Comparison of ENCODE assay signal across 16 mouse cellular contexts in the genomic region with DNA sequence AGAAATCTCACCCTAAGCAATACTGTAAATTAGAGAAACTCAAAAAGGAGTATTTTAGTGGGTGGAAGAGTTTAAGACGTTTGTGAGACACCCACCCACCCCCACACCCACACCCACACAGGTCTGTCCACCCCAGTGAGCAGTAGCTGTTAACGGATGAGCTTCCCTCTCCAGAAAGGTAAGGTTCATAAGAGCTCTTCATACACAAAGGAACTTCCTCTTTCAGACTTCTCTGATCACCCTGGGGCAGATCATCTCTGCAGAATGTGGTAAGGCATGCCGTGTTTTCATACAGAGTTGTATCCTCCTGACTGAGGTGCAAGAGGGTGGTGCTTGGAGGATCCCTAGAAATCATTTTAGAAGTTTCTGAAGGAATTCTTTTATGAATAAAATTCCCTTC.
DNase-seq lines count a peak whose midpoint lies in the region; ATAC-seq lines count a peak whose summit lies in the region.
"Had no signal": no experiment of that assay in that cellular context is flagged by ENCODE, and none has a peak within 500 bp of the region (broad histone marks: within the 10 kb centered on the region; RNA-seq: fewer than 3 reads in every experiment).

No protein-coding gene starts in this region.

- H3K4me1 ChIP-seq in heart, embryonic 10.5 days = peaks cover 66% of the 10 kb centered on the region
- H3K4me1 ChIP-seq in heart, embryonic 11.5 days (ENCODE audit: control insufficient read depth, insufficient read depth, low read length) = peaks cover 53% of the 10 kb centered on the region
- H3K4me1 ChIP-seq in limb, embryonic 15.5 days = peaks cover 4% of the 10 kb centered on the region; the same call in 1 of the 2 replicates
- H3K4me1 ChIP-seq in limb, embryonic 10.5 days = peaks cover 14% of the 10 kb centered on the region
- H3K4me1 ChIP-seq: midbrain, embryonic 12.5 days had no signal

- H3K36me3 ChIP-seq in heart, embryonic 10.5 days = 0 out of 2 replicates have a peak, but pooled peaks cover 3% of the 10 kb centered on the region
- no peaks in the 10 kb centered on the region for H3K36me3 ChIP-seq in heart, embryonic 11.5 days (ENCODE audit: control insufficient read depth, insufficient read depth, low read length)
- no peaks in the 10 kb centered on the region for H3K36me3 ChIP-seq in limb, embryonic 15.5 days
- no peaks in the 10 kb centered on the region for H3K36me3 ChIP-seq in limb, embryonic 10.5 days
- H3K36me3 ChIP-seq in splenic B cell, adult 2 months (ENCODE audit: control insufficient read depth, insufficient read depth, low read length, poor library complexity, severe bottlenecking) = no peaks in the 10 kb centered on the region
- H3K36me3 ChIP-seq: G1E; midbrain, embryonic 12.5 days had no signal

- 70% methylated on average over 3 of the region's 3 CpGs for WGBS in heart, embryonic 10.5 days
- 61% methylated on average over 3 of the region's 3 CpGs for WGBS in heart, embryonic 11.5 days (ENCODE audit: insufficient replicate concordance)
- WGBS in limb, embryonic 15.5 days = 47% methylated on average over 3 of the region's 3 CpGs
- WGBS in limb, embryonic 10.5 days = 87% methylated on average over 3 of the region's 3 CpGs

- peak overlapping the region; percentile 36; the same call in 1 of the 2 replicates for H3K27ac ChIP-seq in heart, embryonic 10.5 days
- no peak overlapping the region for H3K27ac ChIP-seq in heart, embryonic 11.5 days (ENCODE audit: low read depth, low read length)
- peak overlapping the region; percentile 3 for H3K27ac ChIP-seq in limb, embryonic 15.5 days
- H3K27ac ChIP-seq in limb, embryonic 10.5 days = no peak overlapping the region
- H3K27ac ChIP-seq: midbrain, embryonic 12.5 days had no signal

- no peak for DNase-seq in heart, embryonic 10.5 days (ENCODE audit: low spot score)
- DNase-seq in limb, embryonic 10.5 days (ENCODE audit: low spot score) = no peak
- peak; percentile 56 for DNase-seq in splenic B cell, adult 2 months (ENCODE audit: low read depth, low spot score)
- DNase-seq in thymus, postnatal 4 days = no peak
- DNase-seq: adrenal gland, adult 2 months; kidney, adult 8-10 months; liver; lung, adult 2 months; lung, postnatal 4 days; thymus, adult 18-20 months had no signal

- no peaks in the 10 kb centered on the region for H3K27me3 ChIP-seq in heart, embryonic 10.5 days (ENCODE audit: insufficient read depth, poor library complexity, severe bottlenecking)
- H3K27me3 ChIP-seq in heart, embryonic 11.5 days (ENCODE audit: control insufficient read depth, insufficient read depth, low read length) = no peaks in the 10 kb centered on the region
- H3K27me3 ChIP-seq in limb, embryonic 15.5 days = no peaks in the 10 kb centered on the region
- H3K27me3 ChIP-seq in limb, embryonic 10.5 days (ENCODE audit: low read depth, poor library complexity, severe bottlenecking) = no peaks in the 10 kb centered on the region
- H3K27me3 ChIP-seq in splenic B cell, adult 2 months (ENCODE audit: control insufficient read depth, insufficient read depth, low read length, poor library complexity, severe bottlenecking) = no peaks in the 10 kb centered on the region
- H3K27me3 ChIP-seq: midbrain, embryonic 12.5 days had no signal

- H3K9me3 ChIP-seq in heart, embryonic 10.5 days = no peaks in the 10 kb centered on the region
- no peaks in the 10 kb centered on the region for H3K9me3 ChIP-seq in heart, embryonic 11.5 days (replicated peaks; ENCODE audit: control insufficient read depth, low read length)
- H3K9me3 ChIP-seq in limb, embryonic 15.5 days = no peaks in the 10 kb centered on the region
- no peaks in the 10 kb centered on the region for H3K9me3 ChIP-seq in limb, embryonic 10.5 days (replicated peaks)
- H3K9me3 ChIP-seq: G1E; midbrain, embryonic 12.5 days had no signal

- no peak overlapping the region for H3K4me3 ChIP-seq in heart, embryonic 10.5 days
- no peak overlapping the region for H3K4me3 ChIP-seq in heart, embryonic 11.5 days (ENCODE audit: low read depth, low read length)
- no peak overlapping the region for H3K4me3 ChIP-seq in limb, embryonic 15.5 days
- H3K4me3 ChIP-seq in limb, embryonic 10.5 days = no peak overlapping the region
- H3K4me3 ChIP-seq: midbrain, embryonic 12.5 days had no signal

- ATAC-seq in heart, embryonic 11.5 days (replicated peaks; ENCODE audit: insufficient number of reproducible peaks, low FRiP score, low TSS enrichment) = no peak
- no peak for ATAC-seq in limb, embryonic 15.5 days (ENCODE audit: insufficient number of reproducible peaks, low FRiP score, low TSS enrichment, low read depth)
- ATAC-seq in common myeloid progenitor, adult 5-6 weeks (replicated peaks; ENCODE audit: low read depth, poor library complexity, severe bottlenecking) = peak; percentile 69
- ATAC-seq: forebrain, embryonic 14.5 days had no signal

- no peak overlapping the region for H3K9ac ChIP-seq in heart, embryonic 11.5 days (ENCODE audit: low read depth, low read length)
- no peak overlapping the region for H3K9ac ChIP-seq in limb, embryonic 15.5 days
- H3K9ac ChIP-seq: midbrain, embryonic 12.5 days had no signal

- H3K4me2 ChIP-seq in heart, embryonic 11.5 days = no peak overlapping the region
- no peak overlapping the region for H3K4me2 ChIP-seq in limb, embryonic 15.5 days
- H3K4me2 ChIP-seq: midbrain, embryonic 12.5 days had no signal

Comparison
In these comparisons a context has a peak if more than half of its experiments do, and no peak if none do; other contexts are left out.
1. H3K27ac ChIP-seq: peak in heart, embryonic 10.5 days (single experiment) and limb, embryonic 15.5 days (single experiment); none in heart, embryonic 11.5 days (single experiment) and limb, embryonic 10.5 days (single experiment).